28 mouse cellular contexts compared by ENCODE assay signal in genomic region chr4:59262156-59262555, GRCm38 (mm10).
DNase-seq lines count a peak whose midpoint lies in the region; ATAC-seq and TF ChIP-seq lines count a peak whose summit lies in the region.
"Had no signal": no experiment of that assay in that cellular context is flagged by ENCODE, and none has a peak within 500 bp of the region (broad histone marks: within the 10 kb centered on the region; RNA-seq: fewer than 3 reads in every experiment).

No protein-coding gene starts in this region.

- H3K36me3 ChIP-seq in liver, embryonic 13.5 days: no peaks in the 10 kb centered on the region
- no peaks in the 10 kb centered on the region for H3K36me3 ChIP-seq in liver, embryonic 11.5 days (ENCODE audit: control insufficient read depth, insufficient read depth, low read length)
- no peaks in the 10 kb centered on the region for H3K36me3 ChIP-seq in intestine, embryonic 16.5 days (ENCODE audit: control insufficient read depth, insufficient read depth, low read length)
- H3K36me3 ChIP-seq in small intestine, adult 2 months (ENCODE audit: control insufficient read depth, insufficient read depth, low read length): no peaks in the 10 kb centered on the region
- H3K36me3 ChIP-seq: hindbrain, embryonic 10.5 days; kidney, embryonic 15.5 days; midbrain, embryonic 12.5 days; neural tube, embryonic 12.5 days; stomach, embryonic 15.5 days had no signal

- no peak overlapping the region for H3K4me2 ChIP-seq in liver, embryonic 13.5 days
- H3K4me2 ChIP-seq in liver, embryonic 11.5 days: no peak overlapping the region
- H3K4me2 ChIP-seq in intestine, embryonic 16.5 days (ENCODE audit: low read depth, low read length): no peak overlapping the region
- H3K4me2 ChIP-seq: forebrain, embryonic 13.5 days; kidney, embryonic 15.5 days; midbrain, embryonic 12.5 days; neural tube, embryonic 12.5 days; stomach, embryonic 15.5 days had no signal

- H3K9me3 ChIP-seq in liver, embryonic 13.5 days (replicated peaks): no peaks in the 10 kb centered on the region
- no peaks in the 10 kb centered on the region for H3K9me3 ChIP-seq in liver, embryonic 11.5 days (ENCODE audit: control insufficient read depth, low read length)
- H3K9me3 ChIP-seq in intestine, embryonic 16.5 days (ENCODE audit: control insufficient read depth, low read length): no peaks in the 10 kb centered on the region
- H3K9me3 ChIP-seq: forebrain, embryonic 13.5 days; hindbrain, embryonic 10.5 days; midbrain, embryonic 12.5 days; neural tube, embryonic 12.5 days; stomach, embryonic 15.5 days had no signal

- TF ChIP-seq POLR2A in bone marrow, adult 2 months (IDR thresholded peaks at IDR 0.05; ENCODE audit: borderline replicate concordance, control insufficient read depth, low read depth, low read length): no peak
- TF ChIP-seq POLR2A in small intestine, adult 2 months (IDR thresholded peaks at IDR 0.05; ENCODE audit: low read depth, low read length): no peak

- no peaks in the 10 kb centered on the region for H3K27me3 ChIP-seq in liver, embryonic 13.5 days
- no peaks in the 10 kb centered on the region for H3K27me3 ChIP-seq in liver, embryonic 11.5 days (replicated peaks; ENCODE audit: control insufficient read depth, insufficient read depth, low read length)
- H3K27me3 ChIP-seq in intestine, embryonic 16.5 days (replicated peaks; ENCODE audit: control insufficient read depth, insufficient read depth, low read length): no peaks in the 10 kb centered on the region
- H3K27me3 ChIP-seq in small intestine, adult 2 months (ENCODE audit: control insufficient read depth, insufficient read depth, low read length): no peaks in the 10 kb centered on the region
- H3K27me3 ChIP-seq: forebrain, embryonic 13.5 days; kidney, embryonic 15.5 days; neural tube, embryonic 12.5 days; stomach, embryonic 15.5 days had no signal

- H3K9ac ChIP-seq in liver, embryonic 13.5 days: no peak overlapping the region
- H3K9ac ChIP-seq in liver, embryonic 11.5 days (ENCODE audit: low read depth, low read length): no peak overlapping the region
- no peak overlapping the region for H3K9ac ChIP-seq in intestine, embryonic 16.5 days (ENCODE audit: low read depth, low read length)
- H3K9ac ChIP-seq: forebrain, embryonic 13.5 days; kidney, embryonic 15.5 days; midbrain, embryonic 12.5 days; neural tube, embryonic 12.5 days; stomach, embryonic 15.5 days had no signal

- WGBS in liver, embryonic 13.5 days (ENCODE audit: insufficient replicate concordance): 57% methylated on average over 6 of the region's 6 CpGs
- WGBS in liver, embryonic 11.5 days: 68% methylated on average over 6 of the region's 6 CpGs
- 40% methylated on average over 6 of the region's 6 CpGs for WGBS in bone marrow, adult 2 months
- 47% methylated on average over 6 of the region's 6 CpGs for WGBS in intestine, embryonic 16.5 days
- WGBS in small intestine, adult 2 months: 22% methylated on average over 6 of the region's 6 CpGs

- no peak for ATAC-seq in liver, embryonic 13.5 days (ENCODE audit: low read depth)
- no peak for ATAC-seq in liver, embryonic 11.5 days (replicated peaks; ENCODE audit: low FRiP score)
- peak; percentile 88 for ATAC-seq in intestine, embryonic 16.5 days
- ATAC-seq in granulocyte monocyte progenitor cell, adult 5-6 weeks (replicated peaks; ENCODE audit: poor library complexity, severe bottlenecking): no peak
- ATAC-seq: forebrain, embryonic 13.5 days; hindbrain, embryonic 16.5 days had no signal

- H3K4me1 ChIP-seq in liver, embryonic 13.5 days (replicated peaks): peaks cover 55% of the 10 kb centered on the region
- H3K4me1 ChIP-seq in liver, embryonic 11.5 days (replicated peaks; ENCODE audit: control insufficient read depth, insufficient read depth, low read length): peaks cover 24% of the 10 kb centered on the region
- H3K4me1 ChIP-seq in bone marrow, adult 2 months (ENCODE audit: control insufficient read depth, insufficient read depth, low read length): peaks cover 13% of the 10 kb centered on the region
- peaks cover 6% of the 10 kb centered on the region; the same call in 1 of the 2 replicates for H3K4me1 ChIP-seq in intestine, embryonic 16.5 days (ENCODE audit: control insufficient read depth, insufficient read depth, low read length)
- H3K4me1 ChIP-seq in small intestine, adult 2 months (ENCODE audit: control insufficient read depth, insufficient read depth, insufficient read length, low read length): peaks cover 36% of the 10 kb centered on the region
- H3K4me1 ChIP-seq: forebrain, embryonic 13.5 days; kidney, embryonic 15.5 days; midbrain, embryonic 12.5 days; neural tube, embryonic 12.5 days; stomach, embryonic 15.5 days had no signal

- 0 out of 2 replicates have a peak overlapping the region, but pooled peaks have one; percentile 9 for H3K27ac ChIP-seq in liver, embryonic 13.5 days
- no peak overlapping the region for H3K27ac ChIP-seq in liver, embryonic 11.5 days (ENCODE audit: low read depth, low read length)
- H3K27ac ChIP-seq in bone marrow, adult 2 months (ENCODE audit: control insufficient read depth, insufficient read depth, low read depth, low read length, poor library complexity): peak overlapping the region; percentile 78
- peak overlapping the region; percentile 58; the same call in 1 of the 2 replicates for H3K27ac ChIP-seq in intestine, embryonic 16.5 days (ENCODE audit: low read length)
- peak overlapping the region; percentile 99 for H3K27ac ChIP-seq in small intestine, adult 2 months (ENCODE audit: insufficient read depth, low read depth, low read length)
- H3K27ac ChIP-seq: forebrain, embryonic 13.5 days; hindbrain, embryonic 10.5 days; kidney, embryonic 15.5 days; midbrain, embryonic 12.5 days; neural tube, embryonic 12.5 days; stomach, embryonic 15.5 days had no signal

- no peak overlapping the region for H3K4me3 ChIP-seq in liver, embryonic 13.5 days (replicated peaks)
- H3K4me3 ChIP-seq in liver, embryonic 11.5 days (ENCODE audit: low read depth, low read length): no peak overlapping the region
- peak overlapping the region; percentile 8 for H3K4me3 ChIP-seq in bone marrow, adult 2 months (replicated peaks; ENCODE audit: control insufficient read depth, low read depth, low read length)
- H3K4me3 ChIP-seq in intestine, embryonic 16.5 days (ENCODE audit: low read length): no peak overlapping the region
- H3K4me3 ChIP-seq in small intestine, adult 2 months (ENCODE audit: low read depth, low read length): no peak overlapping the region
- H3K4me3 ChIP-seq: forebrain, embryonic 13.5 days; hindbrain, embryonic 10.5 days; kidney, embryonic 15.5 days; midbrain, embryonic 12.5 days; myocyte; neural tube, embryonic 12.5 days; stomach, embryonic 15.5 days had no signal

- no peak for TF ChIP-seq CTCF in bone marrow, adult 2 months (IDR thresholded peaks at IDR 0.05; ENCODE audit: control insufficient read depth, insufficient read depth, low read length)
- no peak for TF ChIP-seq CTCF in small intestine, adult 2 months (IDR thresholded peaks at IDR 0.05; ENCODE audit: extremely low read depth, insufficient read length, insufficient replicate concordance, low read depth, low read length)

- no peak for DNase-seq in liver, embryonic 13.5 days
- no peak for DNase-seq in liver, embryonic 11.5 days (ENCODE audit: low spot score)
- DNase-seq in urinary bladder, postnatal 25 days (ENCODE audit: low spot score): no peak
- DNase-seq: adrenal gland, postnatal 25 days; cerebellum, adult 9-10 months; cerebellum, postnatal 36 days; gastrocnemius, postnatal 10 days; heart, postnatal 14 days; kidney, adult 11 months; layer of hippocampus, postnatal 36 days; left cerebral cortex, postnatal 4 days; lung, adult 18-20 months; lung, postnatal 10 days; right cerebral cortex, adult 18-20 months; right cerebral cortex, postnatal 4 days; thymus, postnatal 25 days had no signal
